Mouse (Mus musculus): ENCODE results near the gene Zscan18. TPM values are rescaled to one million over a fixed set of nuclear protein-coding genes. Genes with fewer than 3 reads are reported as not detected.
"Not testable (repeated sequence)": the region's sequence is repeated elsewhere in the genome, so short reads cannot be mapped to it uniquely, and the experiment has no call there.

Gene Zscan18
- polyA plus RNA-seq, 1 experiment from 2014 or later: 18.6 TPM

- WGBS: 84% methylated on average over 1 of the region's 1 CpGs
- no peak for ATAC-seq (replicated peaks; ENCODE audit: insufficient number of reproducible peaks, low FRiP score, low TSS enrichment, low read depth)
These were observed 3.9 kb downstream of the Zscan18 start for GRCm38 (mm10) chr7:12799554-12799953.

GRCm38 (mm10) chr7:12797971-12798370 lies 5.5 kb downstream of the Zscan18 start:
- Histone ChIP-seq H3K4me1 (ENCODE audit: control insufficient read depth, insufficient read depth, low read length) (no peaks in the 10 kb centered on the region), H3K9me3 (replicated peaks; ENCODE audit: control insufficient read depth, low read length) (no peaks in the 10 kb centered on the region), H3K4me2 (ENCODE audit: low read depth, low read length) (no peak overlapping the region), H3K36me3 (replicated peaks; ENCODE audit: control insufficient read depth, insufficient read depth, low read depth, low read length) (no peaks in the 10 kb centered on the region), H3K4me3 (ENCODE audit: low read depth, low read length) (no peak overlapping the region), H3K27me3 (ENCODE audit: control insufficient read depth, insufficient read depth, low read length) (no peaks in the 10 kb centered on the region), H3K27ac (replicated peaks; ENCODE audit: low read depth, low read length) (no peak overlapping the region), H3K9ac (replicated peaks; ENCODE audit: low read length) (no peak overlapping the region)
- ATAC-seq (replicated peaks; ENCODE audit: insufficient number of reproducible peaks, low FRiP score, low TSS enrichment, low read depth) (no peak), DNase-seq (ENCODE audit: low spot score) (no peak)
- 76% methylated on average over 2 of the region's 2 CpGs for WGBS

More at GRCm38 (mm10) chr7:12799554-12799953, 3.9 kb downstream of the Zscan18 start:
- no peak overlapping the region for H3K27ac ChIP-seq (replicated peaks; ENCODE audit: low read depth, low read length)
- H3K4me1 ChIP-seq (ENCODE audit: control insufficient read depth, insufficient read depth, low read length): no peaks in the 10 kb centered on the region
- H3K4me3 ChIP-seq (ENCODE audit: low read depth, low read length): no peak overlapping the region
- H3K36me3 ChIP-seq (replicated peaks; ENCODE audit: control insufficient read depth, insufficient read depth, low read depth, low read length): no peaks in the 10 kb centered on the region
- no peaks in the 10 kb centered on the region for H3K27me3 ChIP-seq (ENCODE audit: control insufficient read depth, insufficient read depth, low read length)
- no peak overlapping the region for H3K9ac ChIP-seq (replicated peaks; ENCODE audit: low read length)
- no peak for DNase-seq (ENCODE audit: low spot score)
- no peaks in the 10 kb centered on the region for H3K9me3 ChIP-seq (replicated peaks; ENCODE audit: control insufficient read depth, low read length)
- no peak overlapping the region for H3K4me2 ChIP-seq (ENCODE audit: low read depth, low read length)

- not testable (repeated sequence) for H3K4me2 ChIP-seq (ENCODE audit: low read depth, low read length); H3K9me3 ChIP-seq (replicated peaks; ENCODE audit: control insufficient read depth, low read length); H3K9ac ChIP-seq (replicated peaks; ENCODE audit: low read length); H3K27ac ChIP-seq (replicated peaks; ENCODE audit: low read depth, low read length); ATAC-seq (replicated peaks; ENCODE audit: insufficient number of reproducible peaks, low FRiP score, low TSS enrichment, low read depth); DNase-seq (ENCODE audit: low spot score); H3K4me1 ChIP-seq (ENCODE audit: control insufficient read depth, insufficient read depth, low read length); H3K36me3 ChIP-seq (replicated peaks; ENCODE audit: control insufficient read depth, insufficient read depth, low read depth, low read length); H3K4me3 ChIP-seq (ENCODE audit: low read depth, low read length); H3K27me3 ChIP-seq (ENCODE audit: control insufficient read depth, insufficient read depth, low read length)
- 89% methylated on average over 11 of the region's 11 CpGs for WGBS
These were observed 10.8 kb downstream of the Zscan18 start for GRCm38 (mm10) chr7:12792624-12793023.

GRCm38 (mm10) chr7:12788025-12788424 lies 15.4 kb downstream of the Zscan18 start:
- WGBS: 21% methylated on average over 5 of the region's 5 CpGs
- H3K9ac ChIP-seq (replicated peaks; ENCODE audit: low read length): no peak overlapping the region
- H3K9me3 ChIP-seq (replicated peaks; ENCODE audit: control insufficient read depth, low read length): no peaks in the 10 kb centered on the region
- H3K4me1 ChIP-seq (ENCODE audit: control insufficient read depth, insufficient read depth, low read length): no peaks in the 10 kb centered on the region
- H3K27ac ChIP-seq (replicated peaks; ENCODE audit: low read depth, low read length): no peak overlapping the region
- H3K36me3 ChIP-seq (replicated peaks; ENCODE audit: control insufficient read depth, insufficient read depth, low read depth, low read length): no peaks in the 10 kb centered on the region
- ATAC-seq (replicated peaks; ENCODE audit: insufficient number of reproducible peaks, low FRiP score, low TSS enrichment, low read depth) (no peak), DNase-seq (ENCODE audit: low spot score) (no peak)
- no peaks in the 10 kb centered on the region for H3K27me3 ChIP-seq (ENCODE audit: control insufficient read depth, insufficient read depth, low read length)
- no peak overlapping the region for H3K4me3 ChIP-seq (ENCODE audit: low read depth, low read length)
- no peak overlapping the region for H3K4me2 ChIP-seq (ENCODE audit: low read depth, low read length)

- WGBS: 76% methylated on average over 6 of the region's 6 CpGs
- ATAC-seq (replicated peaks; ENCODE audit: insufficient number of reproducible peaks, low FRiP score, low TSS enrichment, low read depth) (no peak), DNase-seq (ENCODE audit: low spot score) (no peak)
- Histone ChIP-seq H3K9ac (replicated peaks; ENCODE audit: low read length) (no peak overlapping the region), H3K4me1 (ENCODE audit: control insufficient read depth, insufficient read depth, low read length) (no peaks in the 10 kb centered on the region), H3K4me2 (ENCODE audit: low read depth, low read length) (no peak overlapping the region), H3K36me3 (replicated peaks; ENCODE audit: control insufficient read depth, insufficient read depth, low read depth, low read length) (no peaks in the 10 kb centered on the region), H3K9me3 (replicated peaks; ENCODE audit: control insufficient read depth, low read length) (no peaks in the 10 kb centered on the region), H3K27ac (replicated peaks; ENCODE audit: low read depth, low read length) (no peak overlapping the region), H3K27me3 (ENCODE audit: control insufficient read depth, insufficient read depth, low read length) (no peaks in the 10 kb centered on the region), H3K4me3 (ENCODE audit: low read depth, low read length) (no peak overlapping the region)
These were observed 16.1 kb downstream of the Zscan18 start for GRCm38 (mm10) chr7:12787333-12787732.

- H3K4me1 ChIP-seq (ENCODE audit: control insufficient read depth, insufficient read depth, low read length): no peaks in the 10 kb centered on the region; the same call in 1 of the 2 replicates
- no peaks in the 10 kb centered on the region for H3K27me3 ChIP-seq (ENCODE audit: control insufficient read depth, insufficient read depth, low read length)
- no peaks in the 10 kb centered on the region for H3K9me3 ChIP-seq (replicated peaks; ENCODE audit: control insufficient read depth, low read length)
- no peaks in the 10 kb centered on the region for H3K36me3 ChIP-seq (replicated peaks; ENCODE audit: control insufficient read depth, insufficient read depth, low read depth, low read length)
- H3K9ac ChIP-seq (replicated peaks; ENCODE audit: low read length): peak overlapping the region; percentile 68
- WGBS: under 1% methylated on average over 57 of the region's 57 CpGs
- peak overlapping the region; percentile 69 for H3K4me2 ChIP-seq (ENCODE audit: low read depth, low read length)
- peak overlapping the region; percentile 56 for H3K4me3 ChIP-seq (ENCODE audit: low read depth, low read length)
- ATAC-seq (replicated peaks; ENCODE audit: insufficient number of reproducible peaks, low FRiP score, low TSS enrichment, low read depth) (peak; percentile 95), DNase-seq (ENCODE audit: low spot score) (peak; percentile 92)
- no peak overlapping the region for H3K27ac ChIP-seq (replicated peaks; ENCODE audit: low read depth, low read length)
These were observed 23.1 kb downstream of the Zscan18 start for GRCm38 (mm10) chr7:12780151-12780830.

GRCm38 (mm10) chr7:12779782-12780150 lies 23.7 kb downstream of the Zscan18 start:
- DNase-seq (ENCODE audit: low spot score) (no peak), ATAC-seq (replicated peaks; ENCODE audit: insufficient number of reproducible peaks, low FRiP score, low TSS enrichment, low read depth) (no peak; the same call in 1 of the 2 replicates)
- WGBS: 20% methylated on average over 10 of the region's 10 CpGs
- Histone ChIP-seq H3K4me2 (ENCODE audit: low read depth, low read length) (peak overlapping the region; percentile 69), H3K27me3 (ENCODE audit: control insufficient read depth, insufficient read depth, low read length) (no peaks in the 10 kb centered on the region), H3K36me3 (replicated peaks; ENCODE audit: control insufficient read depth, insufficient read depth, low read depth, low read length) (no peaks in the 10 kb centered on the region), H3K27ac (replicated peaks; ENCODE audit: low read depth, low read length) (no peak overlapping the region), H3K9me3 (replicated peaks; ENCODE audit: control insufficient read depth, low read length) (no peaks in the 10 kb centered on the region), H3K4me1 (ENCODE audit: control insufficient read depth, insufficient read depth, low read length) (no peaks in the 10 kb centered on the region; the same call in 1 of the 2 replicates), H3K4me3 (ENCODE audit: low read depth, low read length) (peak overlapping the region; percentile 56), H3K9ac (replicated peaks; ENCODE audit: low read length) (peak overlapping the region; percentile 68)

- Histone ChIP-seq H3K9ac (replicated peaks; ENCODE audit: low read length) (no peak overlapping the region), H3K4me2 (ENCODE audit: low read depth, low read length) (no peak overlapping the region), H3K4me1 (ENCODE audit: control insufficient read depth, insufficient read depth, low read length) (no peaks in the 10 kb centered on the region; the same call in 1 of the 2 replicates), H3K4me3 (ENCODE audit: low read depth, low read length) (no peak overlapping the region), H3K9me3 (replicated peaks; ENCODE audit: control insufficient read depth, low read length) (no peaks in the 10 kb centered on the region), H3K27me3 (ENCODE audit: control insufficient read depth, insufficient read depth, low read length) (no peaks in the 10 kb centered on the region), H3K36me3 (replicated peaks; ENCODE audit: control insufficient read depth, insufficient read depth, low read depth, low read length) (peaks cover 4% of the 10 kb centered on the region), H3K27ac (replicated peaks; ENCODE audit: low read depth, low read length) (no peak overlapping the region)
- no peak for ATAC-seq (replicated peaks; ENCODE audit: insufficient number of reproducible peaks, low FRiP score, low TSS enrichment, low read depth)
- no peak for DNase-seq (ENCODE audit: low spot score)
- 86% methylated on average over 5 of the region's 5 CpGs for WGBS
These were observed 24.3 kb downstream of the Zscan18 start for GRCm38 (mm10) chr7:12779141-12779540.
